Mouse (Mus musculus): ENCODE data around the gene Lrrc27. TPM values are rescaled to one million over a fixed set of nuclear protein-coding genes. Genes with fewer than 3 reads are reported as not detected.

Gene Lrrc27
- total and polyA plus RNA-seq, 3 experiments, result 0.54 to 1.3 TPM; not detected in 1

DNA sequence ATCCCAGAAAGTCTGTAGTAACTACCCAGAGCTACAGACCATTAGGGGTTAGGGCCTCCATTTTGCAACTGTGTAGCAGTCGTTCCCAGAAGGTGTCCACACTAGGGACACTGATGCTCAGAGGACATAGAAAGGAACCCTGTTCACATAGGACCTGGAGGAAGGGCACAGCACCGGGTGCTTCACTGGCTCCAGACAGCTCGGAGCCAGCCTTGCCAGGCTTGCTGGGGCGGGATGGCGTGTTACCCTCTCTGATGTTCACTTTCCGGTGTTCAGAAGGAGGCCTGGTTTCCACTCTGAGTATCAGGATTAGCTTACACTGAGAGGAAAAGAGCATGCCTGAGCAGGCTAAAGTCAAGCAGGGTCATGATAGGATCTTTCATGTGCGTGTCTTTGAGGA lies 3.2 kb downstream of the Lrrc27 start:
- no peaks in the 10 kb centered on the region; a peak in 1 of 4 replicates for H3K27me3 ChIP-seq (ENCODE audit: control insufficient read depth in 1 of 2, insufficient read depth in 2 of 2, low read length in 2 of 2)
- TF ChIP-seq ZMIZ1 (IDR thresholded peaks at IDR 0.05; ENCODE audit: low read depth, low read length), result no peak
- no peak for TF ChIP-seq RAD21 (IDR thresholded peaks at IDR 0.05; ENCODE audit: low read depth, low read length)
- TF ChIP-seq CTCF (IDR thresholded peaks at IDR 0.05 in 2 of 3, conservative IDR thresholded peaks at IDR 0.05 in 1 of 3; ENCODE audit: control insufficient read depth in 1 of 3, insufficient read depth in 1 of 3, low read depth in 2 of 3, low read length in 3 of 3, poor library complexity in 1 of 3, severe bottlenecking in 1 of 3), result no peak
- no peak for TF ChIP-seq POLR2A (IDR thresholded peaks at IDR 0.05; ENCODE audit: control insufficient read depth in 1 of 2, insufficient read depth in 1 of 2, low read depth in 1 of 2, low read length in 2 of 2, poor library complexity in 1 of 2)
- TF ChIP-seq GATA1 (IDR thresholded peaks at IDR 0.05; ENCODE audit: low read depth, low read length), result no peak
- no peak for TF ChIP-seq TBP (IDR thresholded peaks at IDR 0.05; ENCODE audit: low read depth, low read length)
- TF ChIP-seq SMC3 (IDR thresholded peaks at IDR 0.05; ENCODE audit: low read depth, low read length), result no peak
- no peak for TF ChIP-seq ELF1 (IDR thresholded peaks at IDR 0.05; ENCODE audit: low read depth, low read length)
- no peak for TF ChIP-seq CHD1 (IDR thresholded peaks at IDR 0.05; ENCODE audit: low read depth, low read length)
- TF ChIP-seq ETS1 (IDR thresholded peaks at IDR 0.05; ENCODE audit: low read depth, low read length), result no peak
- no peak for TF ChIP-seq EP300 (IDR thresholded peaks at IDR 0.05; ENCODE audit: low read depth in 1 of 2, low read length in 2 of 2)
- peaks cover 0 to 5% of the 10 kb centered on the region in 2 experiments; a peak in 3 of 4 replicates for H3K4me1 ChIP-seq (ENCODE audit: control insufficient read depth in 1 of 2, insufficient read depth in 2 of 2, low read length in 2 of 2)
- no peaks in the 10 kb centered on the region; the same call in 1 of the 2 replicates for H3K79me2 ChIP-seq (ENCODE audit: control insufficient read depth, insufficient read depth, low read length, poor library complexity)
- H3K27ac ChIP-seq (ENCODE audit: control insufficient read depth, low read depth, low read length), result no peak overlapping the region
- H3K9me3 ChIP-seq (replicated peaks; ENCODE audit: insufficient read depth, low read length), result no peaks in the 10 kb centered on the region
- H3K36me3 ChIP-seq (ENCODE audit: control insufficient read depth in 1 of 2, insufficient read depth in 2 of 2, low read length in 2 of 2), result peaks cover 0 to 4% of the 10 kb centered on the region in 2 experiments; a peak in 1 of 4 replicates
- no peak for DNase-seq (ENCODE audit: low read depth, low spot score)
- no peak overlapping the region for H3K9ac ChIP-seq (ENCODE audit: control insufficient read depth, low read depth, low read length, poor library complexity, severe bottlenecking)
- no peak overlapping the region for H3K4me3 ChIP-seq (ENCODE audit: control insufficient read depth in 1 of 2, insufficient read depth in 1 of 2, low read depth in 2 of 2, low read length in 2 of 2)

- Histone ChIP-seq H3K9ac (ENCODE audit: control insufficient read depth, low read depth, low read length, poor library complexity, severe bottlenecking) (no peak overlapping the region), H3K9me3 (replicated peaks; ENCODE audit: insufficient read depth, low read length) (no peaks in the 10 kb centered on the region), H3K27me3 (ENCODE audit: control insufficient read depth in 1 of 2, insufficient read depth in 2 of 2, low read length in 2 of 2) (no peaks in the 10 kb centered on the region; a peak in 1 of 4 replicates), H3K36me3 (ENCODE audit: control insufficient read depth in 1 of 2, insufficient read depth in 2 of 2, low read length in 2 of 2) (peaks cover 0 to 4% of the 10 kb centered on the region in 2 experiments; a peak in 1 of 4 replicates), H3K4me3 (ENCODE audit: control insufficient read depth in 1 of 2, insufficient read depth in 1 of 2, low read depth in 2 of 2, low read length in 2 of 2) (no peak overlapping the region), H3K79me2 (ENCODE audit: control insufficient read depth, insufficient read depth, low read length, poor library complexity) (no peaks in the 10 kb centered on the region; the same call in 1 of the 2 replicates), H3K27ac (ENCODE audit: control insufficient read depth, low read depth, low read length) (no peak overlapping the region), H3K4me1 (ENCODE audit: control insufficient read depth in 1 of 2, insufficient read depth in 2 of 2, low read length in 2 of 2) (peaks cover 0 to 5% of the 10 kb centered on the region in 2 experiments; a peak in 3 of 4 replicates)
- no peak for DNase-seq (ENCODE audit: low read depth, low spot score)
- no peak for TF ChIP-seq TBP (IDR thresholded peaks at IDR 0.05; ENCODE audit: low read depth, low read length)
- no peak for TF ChIP-seq USF2 (IDR thresholded peaks at IDR 0.05; ENCODE audit: borderline replicate concordance in 1 of 2, insufficient read depth in 1 of 2, low read depth in 1 of 2, low read length in 2 of 2)
- no peak for TF ChIP-seq KAT2A (conservative IDR thresholded peaks at IDR 0.05; ENCODE audit: low read depth, low read length)
- TF ChIP-seq RCOR1 (IDR thresholded peaks at IDR 0.05; ENCODE audit: low read depth, low read length), result no peak
- TF ChIP-seq NRF1 (IDR thresholded peaks at IDR 0.05; ENCODE audit: insufficient read depth, low read depth, low read length, poor library complexity, severe bottlenecking), result no peak
- TF ChIP-seq GABPA (IDR thresholded peaks at IDR 0.05; ENCODE audit: low read depth, low read length), result no peak
- no peak for TF ChIP-seq MAFK (IDR thresholded peaks at IDR 0.05; ENCODE audit: borderline replicate concordance, low read depth, low read length)
- TF ChIP-seq CHD1 (IDR thresholded peaks at IDR 0.05; ENCODE audit: low read depth, low read length), result no peak
- TF ChIP-seq ZC3H11A (IDR thresholded peaks at IDR 0.05; ENCODE audit: low read depth, low read length), result no peak
- TF ChIP-seq CHD2 (IDR thresholded peaks at IDR 0.05; ENCODE audit: low read length), result no peak
- no peak for TF ChIP-seq E2F4 (IDR thresholded peaks at IDR 0.05; ENCODE audit: borderline replicate concordance, low read depth, low read length)
- no peak for TF ChIP-seq TAL1 (IDR thresholded peaks at IDR 0.05; ENCODE audit: low read length)
- no peak for TF ChIP-seq POLR2AphosphoS2 (IDR thresholded peaks at IDR 0.05; ENCODE audit: low read length)
These were observed 3.7 kb downstream of the Lrrc27 start for GRCm38 (mm10) chr7:139216464-139216863.

All from MEL (cell line).